Mouse (Mus musculus) kidney, postnatal 4 days (tissue): ENCODE measurements around the gene Gm20518.
A peak's percentile ranks its signal among the peaks of the same experiment; 100 is the strongest.

Experiments
- DNase-seq, 2 experiments: peaks; one replicate each; pipeline ENCODE4 v3.0.0; 2021; ENCODE audit warnings: mixed read lengths in 2 of 2

Gm20518 gene

DNA sequence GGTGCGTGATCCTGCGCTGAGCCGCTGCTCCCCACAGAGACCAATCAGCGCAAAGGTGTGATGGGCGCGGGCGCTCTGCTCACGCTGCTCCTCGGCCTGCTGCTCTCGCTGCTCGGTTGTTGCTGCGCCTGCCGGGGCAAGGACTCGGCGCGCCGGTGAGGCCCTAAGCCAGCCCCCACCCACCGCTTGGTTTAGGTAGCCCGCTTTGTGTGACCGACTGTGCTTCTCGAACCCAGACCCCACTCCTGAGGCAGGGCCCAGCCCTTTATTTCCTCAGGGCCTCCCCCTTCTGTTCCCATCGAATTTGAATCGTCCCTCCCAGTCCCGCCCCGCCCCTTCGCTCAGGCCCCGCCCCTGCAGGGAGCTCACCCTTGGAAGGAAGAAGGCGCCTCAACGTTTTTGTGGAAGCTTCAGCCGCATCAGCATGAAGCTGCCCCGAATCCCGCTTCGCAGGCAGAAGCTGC lies 87.0 kb downstream of the Gm20518 start:
- peak; percentile 68 to 76 for DNase-seq

DNA sequence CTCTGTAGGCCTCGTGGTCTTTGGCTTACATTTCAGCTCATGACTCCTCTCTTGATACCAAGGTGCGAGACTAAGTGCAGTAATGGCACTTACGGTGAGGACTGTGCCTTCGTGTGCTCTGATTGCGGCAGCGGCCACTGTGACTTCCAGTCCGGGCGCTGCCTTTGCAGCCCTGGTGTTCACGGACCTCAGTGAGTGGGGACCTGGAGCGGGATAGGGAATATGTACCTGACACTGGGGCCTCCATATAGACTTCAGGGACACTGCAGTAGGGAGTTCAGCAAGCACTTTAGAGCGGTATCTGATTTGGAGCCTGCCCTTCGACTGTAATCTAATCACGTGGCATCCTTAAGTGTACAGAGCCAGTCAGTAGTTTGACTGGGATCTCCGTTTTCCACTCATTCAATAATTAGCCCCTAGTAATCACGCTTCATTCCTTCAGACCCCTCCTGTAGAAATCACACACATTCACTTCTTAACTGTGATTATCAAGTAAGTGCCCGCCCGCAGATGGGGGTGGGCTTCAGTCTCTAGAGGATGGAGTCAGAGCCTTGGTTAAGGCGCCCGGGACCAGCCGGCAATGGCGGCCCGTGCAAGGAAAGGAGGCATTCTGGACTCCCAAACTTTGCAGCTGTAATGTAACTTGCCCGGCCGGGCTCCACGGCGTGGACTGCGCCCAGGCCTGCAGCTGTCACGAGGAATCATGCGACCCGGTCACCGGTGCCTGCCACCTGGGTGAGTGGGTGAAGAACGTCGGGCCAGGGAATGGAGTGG lies 87.6 kb downstream of the Gm20518 start:
- peak in 1 of 2 experiments; percentile 10 for DNase-seq

DNA sequence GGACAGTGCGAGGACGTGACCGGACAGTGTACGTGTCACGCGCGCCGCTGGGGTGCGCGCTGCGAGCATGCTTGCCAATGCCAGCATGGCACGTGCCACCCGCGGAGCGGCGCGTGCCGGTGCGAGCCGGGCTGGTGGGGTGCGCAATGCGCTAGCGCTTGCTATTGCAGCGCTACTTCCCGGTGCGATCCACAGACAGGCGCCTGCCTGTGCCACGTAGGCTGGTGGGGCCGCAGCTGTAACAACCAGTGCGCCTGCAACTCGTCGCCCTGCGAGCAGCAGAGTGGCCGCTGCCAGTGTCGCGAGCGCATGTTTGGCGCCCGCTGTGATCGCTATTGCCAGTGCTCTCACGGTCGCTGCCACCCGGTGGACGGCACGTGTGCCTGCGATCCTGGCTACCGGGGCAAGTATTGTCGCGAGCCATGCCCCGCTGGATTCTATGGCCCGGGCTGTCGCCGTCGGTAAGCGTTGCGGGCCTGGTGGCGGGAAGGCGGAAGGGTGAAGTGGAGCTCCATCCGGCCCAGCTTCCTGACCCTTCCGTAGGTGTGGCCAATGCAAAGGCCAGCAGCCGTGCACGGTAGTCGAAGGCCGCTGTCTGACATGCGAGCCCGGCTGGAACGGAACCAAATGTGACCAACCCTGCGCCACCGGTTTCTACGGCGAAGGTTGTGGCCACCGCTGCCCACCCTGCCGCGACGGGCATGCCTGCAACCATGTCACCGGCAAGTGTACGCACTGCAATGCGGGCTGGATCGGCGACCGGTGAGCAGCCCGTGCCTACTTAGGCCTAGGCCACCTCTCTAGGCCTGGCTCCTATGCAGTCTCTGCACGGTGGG lies 88.4 kb downstream of the Gm20518 start:
- peak; percentile 53 to 68 for DNase-seq

DNA sequence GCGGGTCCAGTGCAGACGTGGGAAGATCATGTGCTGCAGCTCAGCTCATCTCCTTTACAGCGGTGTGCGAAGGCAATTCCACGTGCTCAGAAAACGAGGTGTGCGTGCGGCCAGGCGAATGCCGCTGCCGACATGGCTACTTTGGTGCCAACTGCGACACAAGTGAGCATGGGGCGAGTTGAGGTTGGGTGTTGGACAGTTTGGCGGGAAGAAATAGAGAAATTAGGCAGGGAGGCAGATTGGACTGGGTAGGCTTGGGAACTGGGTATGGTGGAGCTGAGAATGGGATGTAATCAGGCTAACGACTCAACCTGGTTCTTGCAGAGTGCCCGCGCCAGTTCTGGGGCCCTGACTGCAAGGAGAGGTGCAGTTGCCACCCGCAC lies 89.0 kb downstream of the Gm20518 start:
- no peak for DNase-seq

DNA sequence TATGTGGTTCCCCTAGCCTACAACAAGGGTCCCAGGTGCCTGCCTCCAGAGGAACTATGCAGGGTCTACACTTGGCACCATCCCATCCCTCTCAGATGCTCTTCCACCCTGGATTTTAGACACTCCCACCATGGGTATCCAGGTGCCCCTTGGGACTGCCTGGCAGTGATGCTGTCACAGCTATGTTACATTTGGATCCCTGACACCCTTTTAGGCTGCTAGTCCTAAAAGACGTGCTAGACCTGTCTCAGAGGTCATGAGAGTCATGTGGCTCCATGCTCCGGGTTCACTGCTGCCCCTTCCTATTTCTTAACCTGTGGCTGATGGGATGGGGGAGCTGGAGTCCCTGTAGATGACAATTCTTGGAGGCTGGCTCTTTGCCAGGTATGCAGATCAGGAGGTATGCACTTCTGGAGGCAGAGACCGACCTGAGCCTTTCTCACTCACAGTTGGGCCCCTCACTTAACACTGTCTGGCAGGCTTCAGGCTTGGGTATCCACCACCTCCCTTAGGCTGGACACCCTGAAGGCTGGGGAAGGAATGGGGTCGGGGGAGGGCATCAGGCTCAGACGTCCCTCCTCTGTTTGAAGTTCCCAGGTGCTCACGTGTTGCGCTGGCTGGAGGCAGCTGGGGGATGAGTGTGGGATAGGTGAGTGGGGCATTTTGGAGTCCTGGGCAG lies 89.6 kb downstream of the Gm20518 start:
- DNase-seq: peak; percentile 33 to 46

DNA sequence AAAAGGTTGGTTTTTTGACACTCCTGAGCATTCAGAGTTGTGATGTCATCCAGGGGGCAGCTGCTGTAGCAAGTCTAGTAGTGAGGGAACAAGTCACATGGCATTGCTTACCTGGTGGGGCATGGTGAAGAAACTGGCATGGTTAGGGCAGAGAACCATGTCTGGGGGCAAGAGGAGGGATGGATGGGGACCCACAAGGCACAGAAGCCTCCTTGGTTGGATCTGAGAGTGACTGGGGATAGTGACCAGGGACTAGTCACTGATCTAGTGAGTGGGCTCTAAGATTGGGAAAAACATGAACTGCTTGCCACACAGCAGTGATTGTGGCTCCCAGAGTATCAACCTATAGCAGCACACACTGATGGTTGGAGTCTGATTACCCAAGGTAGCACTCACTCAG lies 91.9 kb downstream of the Gm20518 start:
- no peak for DNase-seq

DNA sequence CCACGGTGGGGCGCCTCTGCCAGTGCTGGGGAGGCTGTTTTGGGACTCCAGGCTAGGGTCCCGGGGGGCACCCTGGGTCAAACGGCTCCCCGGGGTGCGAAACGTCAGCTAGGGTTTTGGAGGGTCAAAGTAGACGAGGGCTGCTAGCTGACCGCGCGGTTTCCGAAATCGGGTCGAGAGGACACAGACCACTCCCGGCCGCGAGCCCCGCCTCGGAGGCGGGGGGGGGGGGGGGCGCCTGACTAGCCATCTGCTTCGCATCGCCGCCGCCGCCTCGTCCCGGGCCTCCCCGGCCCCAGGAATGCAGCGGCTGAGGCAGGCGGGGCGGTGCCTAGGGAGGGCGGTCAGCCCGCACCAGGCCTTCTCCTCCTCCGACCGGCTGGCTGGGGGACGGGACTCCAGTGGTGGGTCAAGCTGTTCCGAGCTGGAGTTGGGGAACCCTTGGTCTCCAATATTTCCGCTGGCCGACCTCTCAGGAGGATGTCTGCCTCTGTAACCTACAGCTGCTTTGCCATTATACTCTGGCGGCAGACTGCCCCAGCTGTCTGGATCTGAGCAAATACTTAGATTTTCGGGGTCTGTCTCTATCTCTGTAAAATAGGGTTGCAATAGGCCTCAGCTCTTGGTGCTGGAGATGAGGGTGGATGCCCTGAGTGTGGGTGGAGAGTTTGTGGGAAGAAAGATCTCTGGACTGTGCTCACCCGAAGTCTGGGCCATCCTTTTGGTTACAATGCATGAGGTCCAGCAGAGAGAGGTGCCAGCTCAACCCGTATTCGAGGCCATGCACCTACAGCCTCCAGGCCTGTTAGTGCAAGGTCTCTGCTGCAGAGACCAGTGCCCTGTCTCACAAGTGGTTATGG lies 92.9 kb downstream of the Gm20518 start:
- DNase-seq: peak; percentile 84 to 91

DNA sequence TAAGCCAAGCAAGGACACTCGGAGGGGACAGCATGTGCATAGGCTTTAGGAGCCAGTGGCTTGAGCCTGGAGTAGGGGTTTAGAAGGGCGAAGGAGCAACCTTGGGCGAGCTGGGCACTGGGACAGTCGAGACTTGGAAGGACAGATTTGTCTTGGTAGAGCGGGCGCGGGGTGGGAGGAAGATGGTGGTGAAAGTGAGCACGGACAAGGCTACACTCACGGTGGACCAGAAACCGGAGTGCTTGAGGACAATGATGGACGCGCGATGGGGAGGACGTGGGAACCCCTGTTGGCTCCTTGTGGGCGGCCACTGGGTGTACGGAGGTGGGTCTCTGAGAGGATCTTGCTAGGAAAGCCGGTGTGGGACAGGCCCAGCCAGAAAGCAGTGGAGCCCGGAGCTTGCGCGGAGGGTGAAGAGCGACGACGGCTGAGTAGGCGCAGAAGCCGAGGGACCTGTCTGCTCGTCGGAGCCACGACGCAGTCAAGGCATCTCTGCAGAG lies 93.6 kb downstream of the Gm20518 start:
- no peak for DNase-seq

DNA sequence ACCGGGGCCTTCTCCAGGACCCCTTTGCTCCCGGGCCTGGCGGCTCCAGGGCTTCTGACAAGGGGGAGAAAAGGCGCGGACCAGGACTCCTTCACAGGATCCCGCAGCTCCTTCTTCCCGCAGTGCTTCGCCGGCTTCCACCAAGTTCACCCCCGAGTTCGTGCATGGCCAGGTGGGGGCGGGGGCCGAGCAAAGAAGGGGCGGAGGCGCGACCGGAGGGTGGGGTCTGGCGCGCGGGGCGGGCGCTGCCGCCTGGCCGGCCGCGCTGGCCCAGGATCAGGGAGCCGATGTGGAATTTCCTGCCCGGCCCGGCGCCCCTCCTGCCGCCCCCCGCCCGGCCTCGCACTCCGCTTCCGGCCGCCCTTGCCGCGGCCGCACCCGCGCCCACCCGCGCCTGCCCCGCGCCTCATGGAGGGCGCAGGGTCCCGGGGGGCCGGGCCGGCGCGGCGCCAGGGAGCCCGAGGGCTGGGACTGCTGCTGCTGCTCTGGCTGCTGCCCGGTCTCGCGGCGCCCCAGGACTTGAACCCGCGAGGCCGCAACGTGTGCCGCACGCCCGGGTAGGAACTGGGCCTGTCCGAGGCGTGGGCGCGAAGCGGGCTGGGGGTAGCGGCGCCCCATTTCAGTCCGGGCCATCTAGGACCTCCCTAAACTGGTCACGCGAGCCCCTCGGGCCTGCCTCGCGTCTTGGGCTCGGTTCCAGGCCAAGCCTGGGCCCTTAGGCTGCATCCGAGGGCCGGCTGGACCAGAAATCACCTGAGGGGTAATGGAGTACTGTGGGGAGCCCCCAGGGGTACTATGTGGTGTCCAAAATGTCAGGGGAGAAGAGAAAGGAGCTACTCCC lies 94.3 kb downstream of the Gm20518 start, which contains the start of gene Scarf2:
Gene Scarf2, plus strand, starts transcription at position 312 of the 841 bp plus-strand sequence.
- peak; percentile 84 to 90 for DNase-seq

DNA sequence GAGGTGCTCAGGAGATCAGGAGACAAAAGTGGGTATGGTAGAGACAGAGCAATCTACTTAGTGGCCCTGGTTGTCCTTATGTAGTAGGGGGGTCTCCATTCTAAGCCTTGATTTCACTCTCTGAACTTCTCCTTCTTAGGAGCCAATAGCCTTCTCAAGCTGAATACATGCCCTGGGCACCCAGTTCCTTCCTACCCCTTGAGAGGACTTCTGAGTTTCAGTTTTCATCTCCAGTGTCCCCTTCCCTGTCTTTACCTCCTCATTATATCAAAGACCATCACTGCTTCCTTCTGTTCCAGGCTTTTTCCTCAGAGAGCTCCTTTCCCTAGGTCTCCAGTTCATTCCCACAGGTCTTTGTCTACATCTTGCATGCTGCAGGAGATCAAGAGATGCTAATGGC lies 95.0 kb downstream of the Gm20518 start:
- no peak for DNase-seq

DNA sequence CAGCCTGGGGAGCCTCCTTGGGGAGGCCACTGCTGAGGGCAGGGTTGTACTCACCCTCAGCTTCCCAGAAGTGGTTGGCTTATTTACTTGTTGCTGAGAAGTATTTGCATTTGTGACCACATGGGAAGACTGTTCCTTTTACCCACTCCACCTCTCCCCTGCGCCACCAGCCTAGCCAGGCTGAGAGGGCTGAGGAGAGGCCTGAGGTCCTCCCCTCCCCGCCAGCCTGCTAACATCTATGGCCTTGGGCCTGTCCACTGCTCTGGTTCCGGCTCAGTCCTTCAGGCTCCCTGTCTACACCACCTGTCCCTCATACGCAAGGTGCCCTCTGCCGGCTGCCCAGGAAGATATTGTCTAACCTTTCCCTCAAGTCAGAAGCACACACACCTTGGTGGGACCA lies 95.8 kb downstream of the Gm20518 start:
- DNase-seq: peak in 1 of 2 experiments; percentile 17

DNA sequence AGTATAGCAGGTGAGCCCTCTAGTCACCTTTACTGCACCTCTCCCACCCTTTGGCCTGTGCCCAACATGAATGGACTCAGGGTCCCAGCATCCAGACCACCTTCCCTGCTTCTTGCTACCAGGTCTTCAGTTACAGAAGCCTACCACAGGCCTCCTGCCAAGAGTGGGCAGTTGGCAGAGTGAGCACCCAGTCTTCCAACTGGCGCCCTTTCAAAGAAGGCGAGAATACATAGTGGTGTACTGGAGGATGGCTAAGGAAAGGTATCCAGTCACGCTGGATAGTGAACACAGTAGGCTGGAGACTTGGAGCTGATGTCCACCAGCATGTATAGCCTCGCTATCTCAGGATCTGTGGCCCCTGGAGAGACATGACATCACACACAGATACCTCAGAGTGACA lies 97.4 kb downstream of the Gm20518 start:
- no peak for DNase-seq

DNA sequence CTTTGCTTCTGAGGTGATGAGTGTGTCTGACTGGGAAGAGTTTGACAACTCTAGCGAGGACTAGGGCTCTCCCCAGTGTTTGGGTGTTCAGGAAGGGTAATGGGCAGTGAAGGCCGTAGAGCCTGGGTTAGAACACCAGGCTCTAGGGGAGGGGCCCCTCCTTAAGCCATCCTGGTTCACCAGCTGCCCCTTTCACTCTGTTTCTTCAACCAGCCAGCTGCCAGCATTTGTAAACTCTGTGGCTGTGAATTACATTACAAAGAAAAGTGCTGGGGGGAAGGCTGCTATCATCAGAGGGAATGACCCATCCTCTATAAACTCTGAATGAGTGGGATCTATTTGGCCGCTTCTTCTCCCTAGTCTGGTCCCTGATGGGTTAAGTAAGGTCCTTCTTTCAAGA lies 98.7 kb downstream of the Gm20518 start:
- DNase-seq: no peak

DNA sequence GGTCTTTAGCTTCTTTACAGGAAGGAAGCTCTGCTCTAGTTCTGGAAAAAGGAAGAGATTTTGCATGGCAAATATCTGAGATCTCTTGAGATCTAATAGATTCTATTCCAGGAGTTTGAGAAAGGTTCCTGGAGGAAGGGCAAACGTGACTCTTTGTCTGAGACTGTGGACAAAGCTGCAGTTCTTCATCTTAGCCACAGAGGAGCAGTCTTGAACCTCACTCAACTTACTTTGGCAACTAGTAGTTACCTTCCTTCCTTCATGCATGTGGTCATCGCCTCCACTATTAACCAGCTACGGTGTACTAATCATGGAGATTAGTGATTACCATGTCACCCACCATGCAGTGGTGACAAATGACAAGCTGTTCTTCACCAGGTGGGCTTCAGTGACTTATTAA lies 106.1 kb downstream of the Gm20518 start:
- no peak for DNase-seq
